Mouse (Mus musculus): ENCODE measurements at regions not wholly inside any gene's neighbourhood (a gene's known extent, or its start where the extent isn't known, plus 50 kb on each side); places are given as distances from the start of the nearest gene placed in this dataset.
"Not testable (repeated sequence)": the region's sequence is repeated elsewhere in the genome, so short reads cannot be mapped to it uniquely, and the experiment has no call there.

- intact Hi-C loops (cut with DNase I) = no loop called here
- no peak for DNase-seq
These were observed 151.1 kb downstream of the Srek1 start for GRCm38 (mm10) chr13:103623319-103623718.

- DNase-seq = no peak
- intact Hi-C loops (cut with DNase I) = no loop called here
These were observed 152.1 kb downstream of the Srek1 start for GRCm38 (mm10) chr13:103622324-103622723.

- intact Hi-C loops (cut with DNase I); DNase-seq: not testable (repeated sequence)
These were observed 153.4 kb downstream of the Srek1 start for GRCm38 (mm10) chr13:103620958-103621357.

DNA sequence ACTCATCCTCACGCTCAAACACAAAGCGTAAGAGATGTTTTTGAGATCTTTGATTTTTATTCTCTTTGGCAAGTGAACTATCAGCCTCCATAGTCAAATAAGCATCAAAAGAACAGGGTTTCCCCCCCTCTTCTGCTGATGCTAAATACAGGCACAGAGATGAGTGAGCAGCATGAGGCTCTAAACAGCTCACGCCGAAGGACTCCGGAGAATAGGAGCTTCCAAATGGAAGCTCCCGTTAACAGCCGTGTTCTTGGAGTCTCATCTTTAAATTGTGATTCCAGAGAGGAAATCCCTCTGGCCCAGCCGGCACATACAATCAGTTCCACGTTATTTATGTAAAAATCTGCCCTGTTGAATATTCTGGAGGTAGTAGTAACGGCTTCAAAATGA, 161.1 kb downstream of the Srek1 start:
- DNase-seq = no peak
- intact Hi-C loops (cut with DNase I) = no loop called here

DNA sequence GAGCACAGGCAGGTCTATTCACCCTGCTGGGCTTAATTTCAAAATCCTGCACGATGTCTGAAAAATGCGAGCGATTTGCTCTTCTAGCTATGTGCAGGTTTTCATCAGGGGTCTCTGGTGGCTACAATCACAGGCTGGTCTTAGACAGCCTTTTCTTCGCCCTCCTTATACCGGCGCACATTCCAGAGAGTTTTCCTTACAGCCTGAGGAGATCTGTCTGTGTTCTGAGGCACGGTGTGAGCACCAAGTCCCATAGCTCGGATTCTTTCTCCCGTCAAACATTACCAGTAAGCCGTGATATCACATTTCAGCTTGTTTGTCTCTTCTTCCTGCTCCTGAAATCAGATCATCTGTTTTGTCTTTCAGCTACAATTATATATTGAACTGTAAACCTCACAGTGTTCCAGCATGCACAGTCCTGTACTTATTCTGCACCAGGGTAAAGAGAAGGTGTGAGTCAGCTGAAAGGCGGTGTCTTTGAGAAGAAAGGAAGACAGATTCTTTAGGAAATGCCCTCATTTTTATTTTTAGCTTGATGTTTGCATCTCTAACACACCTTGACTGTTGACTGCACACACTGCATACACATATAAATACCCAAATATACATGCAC, 161.6 kb downstream of the Srek1 start:
- DNase-seq = no peak
- intact Hi-C loops (cut with DNase I) = no loop called here

DNA sequence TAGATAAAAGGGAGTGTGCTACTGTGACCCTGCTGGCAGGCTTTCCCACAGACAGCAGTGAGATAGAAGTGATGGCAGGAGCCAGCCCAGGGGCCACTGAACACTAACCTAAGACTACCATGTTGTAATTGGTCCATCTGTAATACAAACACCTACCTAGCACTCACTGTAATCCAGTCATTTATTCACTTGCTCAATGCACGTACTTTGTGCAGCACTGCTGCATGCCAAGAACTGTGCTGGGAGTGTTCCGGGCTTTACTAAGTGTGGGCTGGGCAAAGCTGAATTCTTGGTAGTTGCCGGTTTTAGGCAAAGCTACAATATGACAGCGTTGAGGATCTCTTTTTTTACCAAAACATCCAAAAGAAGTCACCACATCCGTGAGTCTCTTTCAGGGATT, 172.1 kb downstream of the Srek1 start:
- intact Hi-C loops (cut with DNase I) = no loop called here
- no peak for DNase-seq

DNA sequence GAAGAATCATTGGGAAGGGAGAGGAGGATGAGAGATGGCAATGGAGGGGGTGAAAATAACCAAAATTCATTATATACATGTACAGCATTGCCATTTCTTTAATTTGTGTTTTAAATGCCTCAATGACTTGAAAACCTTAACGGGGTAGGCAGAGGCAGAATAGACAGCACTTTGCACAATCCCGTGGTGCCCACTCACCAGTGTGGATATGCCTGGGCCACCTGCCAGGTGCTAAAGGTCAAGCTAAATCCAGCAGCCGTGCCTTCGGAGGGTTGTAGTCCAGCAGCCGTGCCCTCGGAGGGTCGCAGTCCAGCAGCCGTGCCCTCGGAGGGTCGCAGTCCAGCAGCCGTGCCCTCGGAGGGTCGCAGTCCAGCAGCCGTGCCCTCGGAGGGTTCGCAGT, 182.0 kb downstream of the Srek1 start:
- DNase-seq = no peak
- intact Hi-C loops (cut with DNase I) = no loop called here

- intact Hi-C loops (cut with DNase I) = no loop called here
- no peak for DNase-seq
These were observed 182.5 kb downstream of the Srek1 start for GRCm38 (mm10) chr13:103591874-103592273.

DNA sequence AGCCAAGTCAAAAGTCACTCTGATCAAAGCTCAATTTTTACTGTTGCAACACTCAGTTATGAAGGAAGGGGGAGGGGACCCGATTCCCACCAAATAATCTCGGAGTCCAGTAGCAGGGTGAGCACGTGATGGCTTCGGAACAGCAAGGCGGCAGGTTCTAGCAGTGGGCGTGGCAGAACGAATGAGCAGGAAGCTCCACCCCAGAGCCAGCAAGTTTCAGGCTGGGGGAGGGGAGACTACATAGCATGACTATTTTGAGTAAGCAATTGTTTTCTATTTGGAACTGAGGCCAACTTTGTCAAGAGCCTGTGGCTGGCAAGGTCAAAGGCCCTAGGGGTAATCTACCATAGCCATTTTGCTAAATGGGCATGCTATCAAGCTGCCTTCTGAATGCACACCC, 183.0 kb downstream of the Srek1 start:
- DNase-seq; intact Hi-C loops (cut with DNase I): not testable (repeated sequence)

- intact Hi-C loops (cut with DNase I) = loop anchor here (5.0 kb wide), 1 partner anchor 1462 kb away; no protein-coding TSS in a partner anchor
- DNase-seq = no peak
These were observed 184.8 kb downstream of the Srek1 start for GRCm38 (mm10) chr13:103589646-103590045.

DNA sequence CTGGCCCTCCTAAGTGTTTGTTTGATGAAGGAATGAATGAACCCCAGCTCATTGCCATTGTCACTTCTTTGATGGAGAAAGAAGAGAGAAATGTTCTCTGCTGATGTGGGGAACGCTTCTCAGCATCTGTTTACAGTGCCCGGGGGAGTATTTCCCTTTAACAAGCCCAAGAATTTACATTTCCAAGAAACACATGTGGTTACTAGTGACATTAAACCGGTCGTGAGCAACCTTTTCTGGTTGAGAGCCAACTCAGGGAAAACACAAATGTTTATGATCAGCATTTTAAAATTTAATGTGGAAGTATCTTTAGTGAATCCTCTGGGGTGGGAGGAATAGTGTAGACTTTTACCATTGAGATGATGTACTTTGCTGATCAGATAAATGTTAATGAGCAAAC, 197.6 kb downstream of the Srek1 start:
- intact Hi-C loops (cut with DNase I) = no loop called here
- no peak for DNase-seq

- no peak for DNase-seq
- intact Hi-C loops (cut with DNase I) = no loop called here
These were observed 209.7 kb downstream of the Srek1 start for GRCm38 (mm10) chr13:103564715-103565114.

DNA sequence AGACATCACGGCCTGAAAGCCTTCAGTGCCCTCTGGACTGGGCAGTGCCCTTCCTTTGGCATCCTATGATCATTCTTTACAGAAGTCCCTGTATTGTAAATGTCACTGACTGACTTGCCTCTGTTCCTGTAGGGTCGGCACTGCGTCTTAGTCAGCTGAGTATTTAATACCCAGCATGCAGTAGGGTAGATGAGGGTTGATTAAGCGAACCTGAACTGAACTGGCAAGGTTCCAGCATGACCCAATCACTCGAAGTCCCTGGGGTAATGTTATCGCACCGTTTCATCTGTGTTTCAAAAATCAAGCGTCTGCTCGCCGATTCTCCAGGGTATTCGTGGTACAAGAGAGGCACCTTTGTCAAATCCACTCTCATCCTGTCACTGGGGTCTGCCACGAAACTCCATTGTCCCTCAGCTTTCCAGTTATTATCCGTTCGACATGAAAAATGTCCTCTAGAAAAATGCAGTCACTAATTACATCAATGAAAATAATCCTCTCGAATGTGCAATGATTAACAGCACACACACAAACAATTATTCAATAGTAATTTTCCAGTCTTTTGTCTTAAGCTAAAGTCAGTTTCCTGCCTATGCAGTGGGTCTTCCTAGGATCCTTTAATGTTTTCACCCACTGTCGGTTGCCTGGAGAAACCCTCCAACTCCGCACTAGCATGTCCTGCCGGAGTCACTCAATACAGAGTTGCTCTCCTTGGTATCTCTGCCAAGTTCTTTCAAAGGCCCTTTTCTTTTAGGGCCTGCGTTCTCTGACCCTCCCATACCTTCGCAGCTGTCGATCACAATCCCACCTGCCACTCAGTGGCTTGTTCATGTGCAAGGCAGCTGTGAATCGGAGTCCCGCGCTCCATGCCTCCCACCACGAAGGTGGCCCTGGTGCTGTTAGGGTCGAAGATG, 212.4 kb downstream of the Srek1 start:
- DNase-seq = no peak
- intact Hi-C loops (cut with DNase I) = no loop called here

DNA sequence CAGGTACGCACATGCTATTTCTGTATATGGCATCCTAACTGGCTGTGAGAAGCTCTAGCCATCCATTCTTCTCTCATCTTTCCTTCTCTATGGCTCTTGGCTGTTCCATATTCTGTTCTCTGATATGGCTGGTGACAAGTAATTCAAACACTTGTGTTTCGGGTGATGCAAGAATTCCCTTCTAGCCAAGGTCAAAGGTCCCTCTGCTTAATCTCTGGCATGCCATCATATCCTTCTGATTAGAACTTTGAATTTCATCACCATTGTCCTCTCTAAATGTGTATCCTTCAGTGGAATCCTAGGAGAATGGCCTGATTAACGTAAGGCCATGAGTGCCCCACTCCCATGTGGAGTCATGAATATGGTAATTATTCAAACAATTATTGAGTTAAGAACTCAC, 215.5 kb downstream of the Srek1 start:
- intact Hi-C loops (cut with DNase I) = no loop called here
- DNase-seq = no peak

DNA sequence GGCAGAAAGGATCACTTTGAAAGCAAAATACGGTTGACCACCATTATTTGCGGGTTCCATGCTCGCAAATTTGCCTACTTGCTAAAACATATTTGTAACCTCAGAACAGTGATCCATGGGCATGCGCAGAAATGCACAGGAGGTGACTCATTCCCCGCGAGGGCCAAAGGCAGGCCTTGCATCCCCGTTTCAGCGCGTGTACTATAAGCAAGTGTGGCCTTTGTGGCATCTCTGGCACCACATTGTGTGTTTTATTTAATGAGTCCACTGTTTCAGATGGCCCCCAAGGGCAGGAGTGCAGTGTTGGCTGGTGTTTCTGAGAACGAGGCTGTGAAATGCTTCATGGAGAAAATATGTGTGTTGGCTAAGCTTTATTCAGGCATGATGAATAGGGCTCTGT, 205.3 kb upstream of the Mast4 start:
- intact Hi-C loops (cut with DNase I) = no loop called here
- no peak for DNase-seq

- intact Hi-C loops (cut with DNase I) = no loop called here
- no peak for DNase-seq
These were observed 179.5 kb upstream of the Mast4 start for GRCm38 (mm10) chr13:103513825-103514224.

GRCm38 (mm10) chr13:103512476-103512875, 178.2 kb upstream of the Mast4 start:
- intact Hi-C loops (cut with DNase I) = no loop called here
- no peak for DNase-seq

- no peak for DNase-seq
- intact Hi-C loops (cut with DNase I) = no loop called here
These were observed 170.7 kb upstream of the Mast4 start for GRCm38 (mm10) chr13:103504987-103505386.

GRCm38 (mm10) chr13:103499376-103499775, 165.1 kb upstream of the Mast4 start:
- intact Hi-C loops (cut with DNase I) = no loop called here

GRCm38 (mm10) chr13:103494371-103494770, 160.1 kb upstream of the Mast4 start:
- DNase-seq = no peak
- intact Hi-C loops (cut with DNase I) = no loop called here

More at GRCm38 (mm10) chr13:103499376-103499775, 165.1 kb upstream of the Mast4 start:
- no peak for DNase-seq

DNA sequence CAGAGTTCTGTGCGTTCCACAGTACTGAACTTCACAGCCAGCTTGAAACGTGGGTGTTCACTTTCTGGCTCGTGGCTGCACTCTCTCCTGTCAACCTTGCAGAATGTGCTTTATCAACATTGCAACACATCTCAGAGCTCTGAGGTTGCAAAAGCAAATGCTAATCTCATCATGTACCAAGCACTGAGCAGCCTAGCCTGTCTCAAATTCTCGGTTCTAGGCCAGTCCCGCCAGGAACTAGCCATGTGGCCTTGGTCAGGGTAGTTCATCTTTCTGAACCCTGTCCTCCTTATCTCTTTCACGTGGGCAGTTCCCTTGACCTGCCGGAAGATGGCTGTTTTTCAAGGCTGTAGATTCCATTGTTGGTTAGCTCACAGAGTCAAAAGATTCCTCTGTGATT, 159.3 kb upstream of the Mast4 start:
- no peak for DNase-seq

DNA sequence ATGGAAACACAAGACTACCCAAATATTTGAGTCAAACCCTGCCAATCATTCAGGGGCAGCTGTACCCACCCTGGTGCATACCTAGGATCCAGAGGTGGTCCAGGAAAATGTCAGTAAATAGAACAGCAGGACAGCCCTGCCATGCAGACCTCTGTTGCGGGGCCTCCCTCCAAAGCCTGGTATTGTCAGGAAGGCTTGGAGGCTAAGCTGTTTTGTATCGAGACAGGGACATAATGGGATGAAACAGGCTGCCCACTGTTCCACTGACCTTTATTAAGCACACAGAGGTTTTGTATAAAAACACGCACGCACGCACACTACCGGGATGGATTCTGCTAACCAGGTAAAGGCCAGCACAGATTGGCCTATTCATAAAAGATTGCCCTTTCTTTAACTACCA, 155.8 kb upstream of the Mast4 start:
- DNase-seq = no peak
- intact Hi-C loops (cut with DNase I) = no loop called here

More for the DNA sequence above, 159.3 kb upstream of the Mast4 start:
- intact Hi-C loops (cut with DNase I) = no loop called here

Data from gastrocnemius, postnatal 36 days (tissue).